Mouse (Mus musculus) kidney, postnatal 14 days (tissue): ENCODE data around the gene Prss40.
"Not testable (repeated sequence)": the region's sequence is repeated elsewhere in the genome, so short reads cannot be mapped to it uniquely, and the experiment has no call there.

Experiments
- DNase-seq: peaks from one replicate; pipeline ENCODE4 v3.0.0; 2022; ENCODE audit warnings: mixed read lengths

The Prss40 gene

DNA sequence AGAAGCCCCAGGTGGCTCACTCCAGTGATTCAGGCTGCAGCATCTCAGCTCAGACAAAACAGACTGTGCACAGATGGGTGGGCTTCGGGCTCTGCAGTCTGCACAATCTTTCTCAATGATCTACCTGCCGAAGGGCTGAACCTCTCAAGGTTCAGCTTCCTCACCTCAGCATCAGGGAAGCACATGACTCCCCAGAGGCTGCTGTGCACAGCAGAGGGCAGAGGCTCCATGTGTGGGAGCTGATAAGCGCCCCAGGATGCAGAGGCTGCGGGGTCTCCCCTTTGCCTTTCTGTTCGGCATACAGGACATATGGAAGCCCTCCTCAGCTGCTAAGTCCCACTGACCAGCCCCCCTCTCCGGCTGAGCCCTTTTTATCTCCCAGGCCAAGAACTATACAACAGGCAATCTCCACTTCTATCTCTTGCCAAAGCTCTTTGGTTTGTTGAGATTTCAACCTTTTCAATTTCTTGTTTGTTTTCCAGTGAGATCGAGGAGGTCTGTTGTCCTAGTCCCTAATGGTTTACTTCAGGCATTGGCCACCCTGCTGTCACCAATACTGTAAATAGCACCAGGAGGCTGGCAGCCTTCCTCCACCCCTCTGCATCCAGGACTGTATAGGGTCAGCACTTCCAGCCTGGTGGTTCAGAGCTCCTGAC, 25.6 kb downstream of the Prss40 start, which contains the start of gene Cfc1:
Cfc1 (plus strand) TSS at position 606 of the 656 bp plus-strand sequence.
- not testable (repeated sequence) for DNase-seq

DNA sequence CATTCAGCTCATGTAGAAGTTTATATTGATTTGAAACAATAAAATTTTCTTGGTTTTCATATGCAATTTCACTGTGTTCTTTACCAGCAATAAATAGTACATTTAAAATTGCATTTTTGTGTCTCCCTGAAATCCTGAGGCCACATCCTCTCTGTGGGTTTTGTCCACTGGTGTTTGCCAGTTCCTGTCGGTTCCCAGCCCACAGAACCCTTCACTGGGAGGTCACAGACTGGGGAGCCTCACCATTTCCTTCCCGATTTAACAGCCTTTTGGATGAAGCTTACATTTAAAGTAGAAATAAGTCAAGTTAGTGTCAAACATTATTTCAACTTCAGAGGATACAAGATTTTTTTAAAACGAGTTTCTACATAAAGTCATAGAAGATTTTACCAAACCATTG, 26.2 kb downstream of the Prss40 start:
- not testable (repeated sequence) for DNase-seq

GRCm38 (mm10) chr1:34523647-34524046, 37.1 kb downstream of the Prss40 start:
- no peak for DNase-seq

DNA sequence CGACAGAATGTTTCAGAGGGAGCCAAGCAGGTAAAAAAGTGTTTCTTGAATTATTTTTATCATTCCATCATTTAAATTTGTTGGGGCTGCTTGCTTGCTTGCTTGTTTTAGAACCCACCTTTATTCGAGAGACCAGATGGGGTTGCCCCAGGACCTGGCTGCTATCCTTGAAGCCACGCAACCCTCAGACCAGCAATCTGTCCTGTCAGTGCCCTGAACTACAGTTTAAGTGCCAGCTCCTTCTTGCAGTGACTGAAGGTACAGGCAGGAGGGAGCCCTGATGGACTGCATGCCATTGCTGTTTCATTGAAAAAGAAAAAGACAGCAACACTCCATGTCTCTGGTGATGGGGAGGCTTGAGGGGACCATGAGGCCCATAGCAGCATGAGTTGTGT, 37.9 kb downstream of the Prss40 start:
- DNase-seq = no peak

- DNase-seq = no peak
These were observed 38.4 kb downstream of the Prss40 start for GRCm38 (mm10) chr1:34522205-34522849.

GRCm38 (mm10) chr1:34518259-34518658, 42.5 kb downstream of the Prss40 start:
- no peak for DNase-seq

DNA sequence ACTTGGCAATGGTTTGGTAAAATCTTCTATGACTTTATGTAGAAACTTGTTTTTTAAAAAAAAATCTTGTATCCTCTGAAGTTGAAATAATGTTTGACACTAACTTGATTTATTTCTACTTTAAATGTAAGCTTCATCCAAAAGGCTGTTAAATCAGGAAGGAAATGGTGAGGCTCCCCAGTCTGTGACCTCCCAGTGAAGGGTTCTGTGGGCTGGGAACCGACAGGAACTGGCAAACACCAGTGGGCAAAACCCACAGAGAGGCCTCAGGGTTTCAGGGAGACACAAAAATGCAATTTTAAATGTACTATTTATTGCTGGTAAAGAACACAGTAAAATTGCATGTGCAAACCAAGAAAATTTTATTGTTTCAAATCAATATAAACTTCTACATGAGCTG, 42.9 kb downstream of the Prss40 start:
- DNase-seq = not testable (repeated sequence)

DNA sequence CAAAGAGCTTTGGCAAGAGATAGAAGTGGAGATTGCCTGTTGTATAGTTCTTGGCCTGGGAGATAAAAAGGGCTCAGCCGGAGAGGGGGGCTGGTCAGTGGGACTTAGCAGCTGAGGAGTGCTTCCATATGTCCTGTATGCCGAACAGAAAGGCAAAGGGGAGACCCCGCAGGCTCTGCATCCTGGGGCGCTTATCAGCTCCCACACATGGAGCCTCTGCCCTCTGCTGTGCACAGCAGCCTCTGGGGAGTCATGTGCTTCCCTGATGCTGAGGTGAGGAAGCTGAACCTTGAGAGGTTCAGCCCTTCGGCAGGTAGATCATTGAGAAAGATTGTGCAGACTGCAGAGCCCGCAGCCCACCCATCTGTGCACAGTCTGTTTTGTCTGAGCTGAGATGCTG, 43.4 kb downstream of the Prss40 start:
- DNase-seq = not testable (repeated sequence)

GRCm38 (mm10) chr1:34516595-34516994, 44.1 kb downstream of the Prss40 start:
- DNase-seq = no peak

DNA sequence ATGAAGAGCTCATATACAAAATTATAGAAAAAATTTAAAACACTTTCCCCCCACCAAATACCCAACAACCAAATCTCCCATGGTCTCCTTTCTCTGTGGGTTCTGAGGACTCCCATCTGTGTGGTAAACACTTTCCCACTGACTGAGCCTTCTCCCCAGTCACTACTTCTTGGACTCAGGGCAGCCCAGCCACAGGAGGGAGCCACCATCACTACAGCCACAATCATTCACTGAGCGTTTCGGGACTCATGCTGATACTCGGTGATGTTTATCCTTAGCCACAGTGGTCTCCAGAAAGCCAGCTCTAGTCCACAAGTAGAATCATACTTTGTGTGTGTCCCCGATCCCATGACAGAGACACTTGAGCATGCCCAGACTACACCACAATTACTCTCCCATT, 47.7 kb downstream of the Prss40 start:
- DNase-seq = no peak

DNA sequence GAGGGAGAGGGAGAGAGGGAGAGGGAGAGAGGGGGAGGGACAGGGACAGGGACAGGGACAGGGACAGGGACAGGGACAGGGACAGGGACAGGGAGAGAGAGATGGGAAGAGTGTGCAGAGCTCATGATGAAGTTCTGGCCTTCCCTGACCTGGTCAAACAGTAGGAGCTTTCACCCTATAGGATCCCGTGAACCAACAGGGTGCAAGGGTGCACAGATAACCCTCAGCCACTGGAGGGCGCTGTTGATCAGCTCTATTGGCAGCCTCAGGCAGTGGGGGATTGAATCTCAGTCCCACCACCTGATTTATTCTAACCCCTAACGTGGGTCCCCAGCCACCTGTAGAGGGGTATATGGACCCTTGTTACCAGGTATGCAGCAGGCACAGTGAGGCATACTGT, 49.7 kb downstream of the Prss40 start:
- DNase-seq = peak; percentile 10

DNA sequence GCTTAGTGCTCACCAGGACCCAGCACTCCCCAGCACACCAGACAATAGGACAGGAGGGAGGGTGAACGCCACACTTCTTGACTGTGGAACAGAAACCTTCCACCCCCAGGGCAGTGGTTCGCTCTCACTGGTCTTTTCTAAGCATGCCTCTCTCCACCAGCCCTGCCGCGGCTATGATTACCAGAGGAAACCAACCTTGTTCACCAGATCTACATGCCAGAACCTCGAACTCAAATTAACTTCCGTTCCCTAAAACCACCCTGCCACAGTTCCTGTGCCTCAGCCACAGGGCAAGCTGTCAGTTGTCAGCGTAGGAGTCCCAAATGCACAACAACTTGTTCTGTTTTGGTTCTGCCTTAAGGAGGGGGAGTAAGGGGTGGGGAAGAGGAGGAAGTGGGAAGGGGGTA, 50.2 kb downstream of the Prss40 start:
- no peak for DNase-seq

DNA sequence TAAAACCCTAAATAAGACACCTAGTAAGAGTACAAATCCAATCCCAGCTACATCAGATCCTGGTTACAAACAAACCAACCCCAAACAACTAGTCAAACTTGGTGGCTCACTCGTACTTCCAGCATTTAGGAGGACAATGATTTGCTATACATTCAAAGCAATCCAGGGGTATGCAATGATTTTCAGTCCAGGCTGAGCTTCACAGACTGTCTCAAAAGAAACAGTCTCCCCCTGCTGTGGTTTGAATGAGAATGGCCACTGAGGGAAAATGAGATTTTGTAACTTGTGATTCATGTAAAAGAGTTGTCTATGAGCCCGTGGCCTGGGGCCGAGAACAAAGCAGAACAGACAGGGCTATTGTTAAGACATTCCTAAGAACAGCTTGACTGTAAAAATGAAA, 52.8 kb downstream of the Prss40 start:
- DNase-seq = no peak

DNA sequence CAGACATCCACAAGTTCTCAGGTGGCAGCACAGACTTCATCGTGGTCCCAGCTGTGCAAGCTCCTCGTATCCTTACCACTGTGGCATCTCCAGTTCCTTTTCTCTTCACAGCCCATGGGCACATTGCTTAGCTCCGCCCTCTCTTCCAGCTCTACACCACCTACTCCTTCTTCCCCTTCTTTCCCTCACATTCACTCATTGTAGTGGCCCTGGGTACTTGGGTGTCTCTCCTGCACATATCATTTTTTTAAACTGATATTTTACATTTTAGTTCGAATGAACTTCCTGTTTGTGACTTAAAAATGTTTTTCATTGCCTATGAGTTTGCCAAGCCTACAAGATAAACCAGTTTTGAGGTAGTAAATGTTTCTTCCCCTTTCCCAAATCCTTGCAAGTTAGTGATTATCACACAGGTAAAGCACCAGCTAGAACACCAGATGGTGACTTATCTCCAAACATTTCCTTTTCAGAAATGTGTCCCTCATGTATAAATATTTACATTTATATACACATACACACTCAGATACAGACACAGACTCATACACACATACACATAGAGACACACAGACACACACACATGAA, 54.7 kb downstream of the Prss40 start:
- DNase-seq = no peak

DNA sequence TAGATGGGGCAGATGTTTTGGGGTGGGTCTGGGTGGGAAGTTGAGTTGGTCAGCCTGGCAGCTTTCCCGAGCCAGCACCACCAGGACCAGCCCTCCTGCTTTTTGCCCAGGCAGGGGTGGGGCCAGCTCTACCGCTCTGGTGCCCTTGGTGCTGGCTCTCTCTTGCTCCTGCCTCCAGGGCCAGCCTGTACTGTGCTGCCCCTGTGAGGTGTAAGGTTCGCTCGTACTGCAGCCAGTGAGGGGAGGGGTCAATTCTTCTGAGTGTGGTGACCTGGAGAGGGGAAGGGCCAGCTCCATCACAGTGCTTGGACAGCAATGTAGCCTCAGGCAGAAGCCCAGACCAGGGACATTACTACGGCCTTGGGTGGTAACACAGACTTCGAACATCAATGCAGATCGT, 55.4 kb downstream of the Prss40 start:
- no peak for DNase-seq

DNA sequence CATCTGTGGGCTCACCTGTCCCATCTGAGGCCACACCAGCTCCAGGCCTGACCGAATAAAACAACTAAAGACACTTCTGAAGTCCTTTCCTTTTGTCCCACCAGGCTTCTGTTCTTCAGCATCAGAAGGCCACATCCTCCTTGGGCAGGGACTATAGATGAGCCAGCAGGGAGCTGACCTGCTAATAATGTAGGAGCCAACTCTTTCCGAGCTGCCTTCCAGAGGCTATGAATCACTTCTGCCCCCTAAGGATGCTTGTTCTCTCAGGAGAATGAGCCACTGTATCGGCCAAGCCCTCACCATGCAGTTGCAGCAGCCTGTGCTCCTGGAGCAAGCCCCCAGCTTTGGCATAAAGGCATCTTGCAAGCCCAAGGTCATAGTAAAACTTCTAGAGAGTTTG, 57.8 kb downstream of the Prss40 start:
- no peak for DNase-seq
